Mouse (Mus musculus): ENCODE data around the gene Ifitm6.

GRCm38 (mm10) chr7:141056976-141057375 lies 39.3 kb upstream of the Ifitm6 start:
- no peak for TF ChIP-seq POLR2A (IDR thresholded peaks at IDR 0.05; ENCODE audit: low read depth, low read length)
- TF ChIP-seq CTCF (IDR thresholded peaks at IDR 0.05; ENCODE audit: extremely low read depth, insufficient read length, insufficient replicate concordance, low read depth, low read length): no peak
